Mouse (Mus musculus) bone marrow, adult 2 months (tissue): ENCODE measurements around the gene Hnrnpf.

Experiments used
- CTCF ChIP-seq: fragments of 200-500 bp; IDR thresholded peaks from 2 replicates; pipeline ENCODE4 v1.5.1; 2011; ENCODE audit warnings: low read length, control low read depth; ENCODE audit not compliant: control insufficient read depth, insufficient read depth
- POLR2A ChIP-seq: fragments of 200-500 bp; IDR thresholded peaks from 2 replicates; pipeline ENCODE4 v1.6.1; 2011; ENCODE audit warnings: low read depth, mild to moderate bottlenecking, control low read depth, low read length, borderline replicate concordance; ENCODE audit not compliant: control insufficient read depth

GRCm38 (mm10) chr6:117907979-117908355 lies 7.8 kb downstream of the Hnrnpf start:
- TF ChIP-seq POLR2A (no peak), CTCF (no peak)
